Mouse (Mus musculus): Measurements from ENCODE around the gene Npcd. TPM values are rescaled to one million over a fixed set of nuclear protein-coding genes. Genes with fewer than 3 reads are reported as not detected.

Npcd gene
- polyA plus RNA-seq, 1 experiment from 2014 or later = 0.46 TPM

GRCm38 (mm10) chr15:79755977-79756625, 77.9 kb downstream of the Npcd start:
- no peak overlapping the region for H3K4me3 ChIP-seq
- H3K4me1 ChIP-seq = peaks cover 5% of the 10 kb centered on the region; the same call in 1 of the 2 replicates
- 69% methylated on average over 8 of the region's 8 CpGs for WGBS
- H3K36me3 ChIP-seq = no peaks in the 10 kb centered on the region
- H3K27ac ChIP-seq (replicated peaks) = no peak overlapping the region
- no peak for ATAC-seq (replicated peaks)
- no peak overlapping the region for H3K4me2 ChIP-seq (replicated peaks)
- H3K27me3 ChIP-seq = no peaks in the 10 kb centered on the region
- H3K9me3 ChIP-seq = no peaks in the 10 kb centered on the region
- H3K9ac ChIP-seq (replicated peaks) = no peak overlapping the region

GRCm38 (mm10) chr15:79755176-79755575, 78.9 kb downstream of the Npcd start:
- Histone ChIP-seq H3K27me3 (no peaks in the 10 kb centered on the region), H3K9me3 (no peaks in the 10 kb centered on the region), H3K4me1 (peaks cover 5% of the 10 kb centered on the region; the same call in 1 of the 2 replicates), H3K4me2 (replicated peaks) (no peak overlapping the region), H3K27ac (replicated peaks) (no peak overlapping the region), H3K9ac (replicated peaks) (no peak overlapping the region), H3K36me3 (no peaks in the 10 kb centered on the region), H3K4me3 (no peak overlapping the region)
- no peak for ATAC-seq (replicated peaks)
- WGBS = 91% methylated on average over 4 of the region's 4 CpGs

GRCm38 (mm10) chr15:79753873-79754272, 80.2 kb downstream of the Npcd start:
- Histone ChIP-seq H3K4me3 (no peak overlapping the region), H3K9me3 (no peaks in the 10 kb centered on the region), H3K27me3 (no peaks in the 10 kb centered on the region), H3K4me1 (peaks cover 5% of the 10 kb centered on the region; the same call in 1 of the 2 replicates), H3K9ac (replicated peaks) (no peak overlapping the region), H3K27ac (replicated peaks) (no peak overlapping the region), H3K4me2 (replicated peaks) (no peak overlapping the region), H3K36me3 (no peaks in the 10 kb centered on the region)
- 59% methylated on average over 4 of the region's 4 CpGs for WGBS
- ATAC-seq (replicated peaks) = no peak

GRCm38 (mm10) chr15:79753420-79753752, 80.7 kb downstream of the Npcd start:
- peaks cover 5% of the 10 kb centered on the region; the same call in 1 of the 2 replicates for H3K4me1 ChIP-seq
- WGBS = 97% methylated on average over 3 of the region's 3 CpGs
- H3K27ac ChIP-seq (replicated peaks) = no peak overlapping the region
- no peak overlapping the region for H3K4me2 ChIP-seq (replicated peaks)
- no peak; the same call in 1 of the 2 replicates for ATAC-seq (replicated peaks)
- H3K9me3 ChIP-seq = no peaks in the 10 kb centered on the region
- H3K36me3 ChIP-seq = no peaks in the 10 kb centered on the region
- no peaks in the 10 kb centered on the region for H3K27me3 ChIP-seq
- no peak overlapping the region for H3K4me3 ChIP-seq
- no peak overlapping the region for H3K9ac ChIP-seq (replicated peaks)

GRCm38 (mm10) chr15:79752742-79753419, 81.2 kb downstream of the Npcd start:
- H3K4me2 ChIP-seq (replicated peaks) = no peak overlapping the region
- H3K9me3 ChIP-seq = no peaks in the 10 kb centered on the region
- no peak overlapping the region for H3K4me3 ChIP-seq
- H3K27ac ChIP-seq (replicated peaks) = no peak overlapping the region
- WGBS = 24% methylated on average over 11 of the region's 11 CpGs
- H3K36me3 ChIP-seq = no peaks in the 10 kb centered on the region
- H3K4me1 ChIP-seq = peaks cover 5% of the 10 kb centered on the region; the same call in 1 of the 2 replicates
- no peaks in the 10 kb centered on the region for H3K27me3 ChIP-seq
- ATAC-seq (replicated peaks) = peak; percentile 53; the same call in 1 of the 2 replicates
- no peak overlapping the region for H3K9ac ChIP-seq (replicated peaks)

- Histone ChIP-seq H3K9ac (replicated peaks) (no peak overlapping the region), H3K9me3 (no peaks in the 10 kb centered on the region), H3K4me1 (peaks cover 5% of the 10 kb centered on the region; the same call in 1 of the 2 replicates), H3K4me3 (no peak overlapping the region), H3K27ac (replicated peaks) (no peak overlapping the region), H3K36me3 (no peaks in the 10 kb centered on the region), H3K27me3 (no peaks in the 10 kb centered on the region), H3K4me2 (replicated peaks) (no peak overlapping the region)
- no peak for ATAC-seq (replicated peaks)
- 82% methylated on average over 17 of the region's 17 CpGs for WGBS
Measured at GRCm38 (mm10) chr15:79751772-79752171, 82.3 kb downstream of the Npcd start.

GRCm38 (mm10) chr15:79750266-79750665, 83.8 kb downstream of the Npcd start:
- WGBS = 91% methylated on average over 8 of the region's 8 CpGs
- Histone ChIP-seq H3K9me3 (no peaks in the 10 kb centered on the region), H3K4me3 (no peak overlapping the region), H3K36me3 (no peaks in the 10 kb centered on the region), H3K4me2 (replicated peaks) (no peak overlapping the region), H3K27me3 (no peaks in the 10 kb centered on the region), H3K4me1 (no peaks in the 10 kb centered on the region), H3K9ac (replicated peaks) (no peak overlapping the region), H3K27ac (replicated peaks) (no peak overlapping the region)
- ATAC-seq (replicated peaks) = no peak

- H3K4me1 ChIP-seq = no peaks in the 10 kb centered on the region
- ATAC-seq (replicated peaks) = no peak
- 95% methylated on average over 7 of the region's 7 CpGs for WGBS
- no peak overlapping the region for H3K27ac ChIP-seq (replicated peaks)
- H3K4me2 ChIP-seq (replicated peaks) = no peak overlapping the region
- no peaks in the 10 kb centered on the region for H3K36me3 ChIP-seq
- H3K9me3 ChIP-seq = no peaks in the 10 kb centered on the region
- H3K27me3 ChIP-seq = no peaks in the 10 kb centered on the region
- no peak overlapping the region for H3K9ac ChIP-seq (replicated peaks)
- no peak overlapping the region for H3K4me3 ChIP-seq
Measured at GRCm38 (mm10) chr15:79749162-79749561, 84.9 kb downstream of the Npcd start.

- H3K27ac ChIP-seq (replicated peaks) = no peak overlapping the region
- no peak overlapping the region for H3K9ac ChIP-seq (replicated peaks)
- 0 out of 2 replicates have a peak, but pooled peaks have one; percentile 20 for ATAC-seq (replicated peaks)
- H3K4me1 ChIP-seq = peaks cover 4% of the 10 kb centered on the region; the same call in 1 of the 2 replicates
- H3K4me3 ChIP-seq = no peak overlapping the region
- WGBS = 59% methylated on average over 11 of the region's 11 CpGs
- H3K4me2 ChIP-seq (replicated peaks) = no peak overlapping the region
- no peaks in the 10 kb centered on the region for H3K36me3 ChIP-seq
- no peaks in the 10 kb centered on the region for H3K27me3 ChIP-seq
- no peaks in the 10 kb centered on the region for H3K9me3 ChIP-seq
Measured at GRCm38 (mm10) chr15:79747998-79748397, 86.0 kb downstream of the Npcd start.

- H3K9ac ChIP-seq (replicated peaks) = no peak overlapping the region
- no peaks in the 10 kb centered on the region for H3K36me3 ChIP-seq
- H3K4me2 ChIP-seq (replicated peaks) = no peak overlapping the region
- H3K4me3 ChIP-seq = no peak overlapping the region
- no peaks in the 10 kb centered on the region for H3K27me3 ChIP-seq
- ATAC-seq (replicated peaks) = no peak
- no peak overlapping the region for H3K27ac ChIP-seq (replicated peaks)
- peaks cover 13% of the 10 kb centered on the region for H3K4me1 ChIP-seq
- no peaks in the 10 kb centered on the region for H3K9me3 ChIP-seq
- WGBS = 88% methylated on average over 5 of the region's 5 CpGs
Measured at GRCm38 (mm10) chr15:79745883-79746282, 88.2 kb downstream of the Npcd start.

GRCm38 (mm10) chr15:79745312-79745711, 88.7 kb downstream of the Npcd start:
- Histone ChIP-seq H3K4me1 (peaks cover 19% of the 10 kb centered on the region), H3K9me3 (no peaks in the 10 kb centered on the region), H3K27ac (replicated peaks) (no peak overlapping the region), H3K4me3 (no peak overlapping the region), H3K9ac (replicated peaks) (no peak overlapping the region), H3K27me3 (no peaks in the 10 kb centered on the region), H3K36me3 (no peaks in the 10 kb centered on the region), H3K4me2 (replicated peaks) (no peak overlapping the region)
- ATAC-seq (replicated peaks) = no peak
- 87% methylated on average over 10 of the region's 10 CpGs for WGBS

GRCm38 (mm10) chr15:79744742-79745141, 89.3 kb downstream of the Npcd start:
- 80% methylated on average over 8 of the region's 8 CpGs for WGBS
- no peak for ATAC-seq (replicated peaks)

More at GRCm38 (mm10) chr15:79744742-79745141, 89.3 kb downstream of the Npcd start:
- 0 out of 2 replicates have a peak, but pooled peaks cover under 1% of the 10 kb centered on the region for H3K36me3 ChIP-seq
- H3K4me1 ChIP-seq = peaks cover 25% of the 10 kb centered on the region
- H3K4me2 ChIP-seq (replicated peaks) = no peak overlapping the region
- no peaks in the 10 kb centered on the region for H3K9me3 ChIP-seq
- H3K27me3 ChIP-seq = no peaks in the 10 kb centered on the region
- H3K27ac ChIP-seq (replicated peaks) = no peak overlapping the region
- H3K4me3 ChIP-seq = no peak overlapping the region
- no peak overlapping the region for H3K9ac ChIP-seq (replicated peaks)

All from forebrain, embryonic 15.5 days (tissue).